Mouse (Mus musculus) hindbrain, embryonic 10.5 days (tissue): Measurements from ENCODE around the gene Zfp985. TPM values are rescaled to one million over a fixed set of nuclear protein-coding genes. Genes with fewer than 3 reads are reported as not detected.

ENCODE experiments used
- polyA plus RNA-seq: library from polyadenylated mRNA; unstranded; fragments of >200 nt; fragmentation: Nextera tagmentation; extraction: Ambion mirVana; gene quantifications from 2 replicates; pipeline ENCODE4 v1.2.1, GENCODE M21; 2016

Zfp985 gene
- polyA plus RNA-seq, 1 experiment from 2014 or later = 0.05 TPM

Other genes with a start within 250 kb of the Zfp985 start
- gene Zfp988, start 247.6 kb upstream of the Zfp985 start, polyA plus RNA-seq = not detected in 2 replicates
- not detected in 2 replicates for gene Zfp978, start 192.0 kb upstream of the Zfp985 start, polyA plus RNA-seq
- 6.0 and 6.9 TPM in 2 replicates for gene Zfp982, start 60.9 kb upstream of the Zfp985 start, polyA plus RNA-seq
- 0.21 and 0.39 TPM in 2 replicates for gene Gm16503, start 13.1 kb upstream of the Zfp985 start, polyA plus RNA-seq
- gene Zfp979, start 89.2 kb downstream of the Zfp985 start, polyA plus RNA-seq = 1.5 and 3.1 TPM in 2 replicates
- gene Zfp534, start 149.3 kb downstream of the Zfp985 start, polyA plus RNA-seq = not detected in 2 replicates